Mouse (Mus musculus) neural tube, embryonic 15.5 days (tissue): ENCODE data around the gene Rho. TPM values are rescaled to one million over a fixed set of nuclear protein-coding genes. Genes with fewer than 3 reads are reported as not detected.

Source experiments
- ATAC-seq: fragments of 200-750 bp; cut with Nextera tagmentation; 2 replicates; pipeline ENCODE4 v1.8.0; 2017; ENCODE audit warnings: mild to moderate bottlenecking, moderate TSS enrichment, moderate library complexity; ENCODE audit not compliant: low FRiP score
- H3K27ac ChIP-seq: fragments of 300-500 bp; sonication (generic); replicated peaks from 2 replicates; pipeline ENCODE4 v1.5.1; 2015; ENCODE audit warnings: mild to moderate bottlenecking, inconsistent platforms
- H3K27me3 ChIP-seq: fragments of 300-500 bp; sonication (generic); replicated peaks from 2 replicates; pipeline ENCODE4 v1.6.1; 2015; ENCODE audit warnings: inconsistent platforms
- H3K36me3 ChIP-seq: fragments of 300-500 bp; sonication (generic); 2 replicates; pipeline ENCODE4 v1.6.1; 2015; ENCODE audit warnings: inconsistent platforms
- H3K4me1 ChIP-seq: fragments of 300-500 bp; sonication (generic); 2 replicates; pipeline ENCODE4 v1.6.1; 2015; ENCODE audit warnings: inconsistent platforms
- H3K4me2 ChIP-seq: fragments of 300-500 bp; sonication (generic); 2 replicates; pipeline ENCODE4 v1.6.1; 2015; ENCODE audit warnings: inconsistent platforms, mild to moderate bottlenecking, moderate library complexity
- H3K4me3 ChIP-seq: fragments of 300-500 bp; sonication (generic); replicated peaks from 2 replicates; pipeline ENCODE4 v1.5.1; 2015; ENCODE audit warnings: mild to moderate bottlenecking, inconsistent platforms
- H3K9ac ChIP-seq: fragments of 300-500 bp; sonication (generic); replicated peaks from 2 replicates; pipeline ENCODE4 v1.6.1; 2015; ENCODE audit warnings: mild to moderate bottlenecking, inconsistent platforms
- H3K9me3 ChIP-seq: fragments of 300-500 bp; sonication (generic); replicated peaks from 2 replicates; pipeline ENCODE4 v1.6.1; 2016; ENCODE audit warnings: inconsistent platforms
- WGBS: fragments of 180-500 bp; shearing (Covaris S2); methylation state at CpG from one replicate; pipeline ENCODE4 v1.1.7; 2015; ENCODE audit warnings: mixed read lengths; 5-methylcytosine and 5-hydroxymethylcytosine counted together
- polyA plus RNA-seq: library from polyadenylated mRNA; unstranded; fragments of >200 nt; fragmentation: Nextera tagmentation; extraction: Ambion mirVana; gene quantifications from 2 replicates; pipeline ENCODE4 v1.2.1, GENCODE M21; 2015

The Rho gene
- polyA plus RNA-seq, 1 experiment from 2014 or later, result 2.0 TPM

DNA sequence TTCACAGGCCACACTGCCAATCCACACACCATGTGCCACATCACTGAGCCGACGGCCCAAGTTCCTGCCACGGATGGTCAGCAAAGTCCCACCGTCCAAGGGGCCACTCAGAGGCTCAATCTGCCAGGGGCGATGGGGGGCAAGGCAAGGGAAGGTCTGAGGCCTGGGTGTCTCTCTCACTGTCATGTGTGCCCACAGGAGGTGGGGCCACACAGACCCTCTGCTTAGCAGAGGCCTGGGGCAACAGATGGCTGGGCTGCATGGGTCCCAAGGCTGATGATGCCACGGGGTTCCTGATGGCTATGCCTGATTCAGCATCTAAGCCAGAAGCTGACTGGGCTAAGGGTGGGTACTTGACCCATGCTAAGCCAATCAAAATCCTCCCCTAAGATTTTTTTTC, 37.2 kb downstream of the Rho start:
- no peak overlapping the region for H3K27ac ChIP-seq
- WGBS, result 81% methylated on average over 6 of the region's 6 CpGs
- no peak for ATAC-seq

GRCm38 (mm10) chr6:115969103-115969502, 37.6 kb downstream of the Rho start:
- no peak for ATAC-seq
- H3K9me3 ChIP-seq, result no peaks in the 10 kb centered on the region
- peaks cover 25% of the 10 kb centered on the region for H3K4me1 ChIP-seq
- H3K9ac ChIP-seq, result no peak overlapping the region
- WGBS, result 75% methylated on average over 9 of the region's 9 CpGs
- no peaks in the 10 kb centered on the region for H3K27me3 ChIP-seq
- H3K4me3 ChIP-seq, result no peak overlapping the region
- no peak overlapping the region for H3K27ac ChIP-seq
- H3K4me2 ChIP-seq, result no peak overlapping the region
- no peaks in the 10 kb centered on the region for H3K36me3 ChIP-seq

More for the DNA sequence above, 37.2 kb downstream of the Rho start:
- Histone ChIP-seq H3K36me3 (no peaks in the 10 kb centered on the region), H3K27me3 (no peaks in the 10 kb centered on the region), H3K9me3 (no peaks in the 10 kb centered on the region), H3K4me1 (peaks cover 21% of the 10 kb centered on the region), H3K9ac (no peak overlapping the region), H3K4me3 (no peak overlapping the region), H3K4me2 (no peak overlapping the region)

GRCm38 (mm10) chr6:115969952-115970351, 38.4 kb downstream of the Rho start:
- WGBS, result 64% methylated on average over 6 of the region's 6 CpGs
- Histone ChIP-seq H3K4me3 (no peak overlapping the region), H3K27ac (no peak overlapping the region), H3K4me1 (peaks cover 28% of the 10 kb centered on the region), H3K4me2 (no peak overlapping the region), H3K27me3 (no peaks in the 10 kb centered on the region), H3K9ac (no peak overlapping the region), H3K9me3 (no peaks in the 10 kb centered on the region), H3K36me3 (no peaks in the 10 kb centered on the region)
- ATAC-seq, result no peak

- Histone ChIP-seq H3K9ac (no peak overlapping the region), H3K9me3 (no peaks in the 10 kb centered on the region), H3K4me3 (no peak overlapping the region), H3K36me3 (no peaks in the 10 kb centered on the region), H3K27me3 (no peaks in the 10 kb centered on the region), H3K4me1 (peaks cover 28% of the 10 kb centered on the region), H3K4me2 (no peak overlapping the region), H3K27ac (peak overlapping the region; percentile 19; the same call in 1 of the 2 replicates)
- ATAC-seq, result no peak
- 42% methylated on average over 13 of the region's 13 CpGs for WGBS
Observed at GRCm38 (mm10) chr6:115971273-115972060, 39.9 kb downstream of the Rho start.

GRCm38 (mm10) chr6:115972083-115972764, 40.7 kb downstream of the Rho start:
- 74% methylated on average over 7 of the region's 7 CpGs for WGBS
- H3K4me1 ChIP-seq, result peaks cover 28% of the 10 kb centered on the region
- no peaks in the 10 kb centered on the region for H3K36me3 ChIP-seq
- no peak overlapping the region for H3K4me2 ChIP-seq
- H3K27me3 ChIP-seq, result no peaks in the 10 kb centered on the region
- H3K9ac ChIP-seq, result no peak overlapping the region
- no peaks in the 10 kb centered on the region for H3K9me3 ChIP-seq
- no peak for ATAC-seq
- H3K27ac ChIP-seq, result no peak overlapping the region
- no peak overlapping the region for H3K4me3 ChIP-seq

GRCm38 (mm10) chr6:115973139-115973875, 41.8 kb downstream of the Rho start:
- ATAC-seq, result no peak
- Histone ChIP-seq H3K4me1 (peaks cover 26% of the 10 kb centered on the region), H3K27me3 (no peaks in the 10 kb centered on the region), H3K27ac (no peak overlapping the region), H3K9ac (no peak overlapping the region), H3K9me3 (no peaks in the 10 kb centered on the region), H3K4me2 (no peak overlapping the region), H3K36me3 (no peaks in the 10 kb centered on the region), H3K4me3 (no peak overlapping the region)
- 90% methylated on average over 15 of the region's 15 CpGs for WGBS

GRCm38 (mm10) chr6:115973881-115974662, 42.5 kb downstream of the Rho start:
- no peak overlapping the region for H3K4me2 ChIP-seq
- WGBS, result 58% methylated on average over 16 of the region's 16 CpGs
- no peaks in the 10 kb centered on the region for H3K27me3 ChIP-seq
- peaks cover 26% of the 10 kb centered on the region for H3K4me1 ChIP-seq
- no peaks in the 10 kb centered on the region for H3K9me3 ChIP-seq
- H3K27ac ChIP-seq, result no peak overlapping the region
- no peak overlapping the region for H3K9ac ChIP-seq
- ATAC-seq, result no peak
- no peaks in the 10 kb centered on the region for H3K36me3 ChIP-seq
- no peak overlapping the region for H3K4me3 ChIP-seq

DNA sequence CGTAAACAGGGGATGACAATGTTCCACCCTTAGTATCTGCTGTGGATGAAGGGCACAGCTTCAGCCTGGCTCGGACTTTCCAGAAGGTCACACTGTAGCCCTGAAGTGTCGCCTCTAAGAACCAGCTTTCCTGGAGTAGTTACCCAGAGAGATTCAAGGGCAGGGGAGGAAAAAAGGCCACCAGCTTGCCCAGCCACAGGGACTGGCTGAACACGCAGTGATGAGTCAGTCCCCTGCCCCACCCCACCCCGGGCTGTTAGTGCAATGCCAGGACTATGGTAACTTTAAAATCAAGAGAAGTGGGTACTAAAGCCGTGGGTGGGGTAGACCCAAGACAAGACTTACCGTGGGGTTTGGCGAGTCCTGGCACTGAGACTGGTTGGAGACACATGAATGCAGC, 44.1 kb downstream of the Rho start:
- H3K36me3 ChIP-seq, result no peaks in the 10 kb centered on the region
- no peak overlapping the region for H3K9ac ChIP-seq
- peaks cover 26% of the 10 kb centered on the region for H3K4me1 ChIP-seq
- ATAC-seq, result no peak
- no peak overlapping the region for H3K4me3 ChIP-seq
- H3K9me3 ChIP-seq, result no peaks in the 10 kb centered on the region
- no peaks in the 10 kb centered on the region; the same call in 1 of the 2 replicates for H3K27me3 ChIP-seq
- 86% methylated on average over 8 of the region's 8 CpGs for WGBS
- H3K27ac ChIP-seq, result no peak overlapping the region
- no peak overlapping the region for H3K4me2 ChIP-seq

DNA sequence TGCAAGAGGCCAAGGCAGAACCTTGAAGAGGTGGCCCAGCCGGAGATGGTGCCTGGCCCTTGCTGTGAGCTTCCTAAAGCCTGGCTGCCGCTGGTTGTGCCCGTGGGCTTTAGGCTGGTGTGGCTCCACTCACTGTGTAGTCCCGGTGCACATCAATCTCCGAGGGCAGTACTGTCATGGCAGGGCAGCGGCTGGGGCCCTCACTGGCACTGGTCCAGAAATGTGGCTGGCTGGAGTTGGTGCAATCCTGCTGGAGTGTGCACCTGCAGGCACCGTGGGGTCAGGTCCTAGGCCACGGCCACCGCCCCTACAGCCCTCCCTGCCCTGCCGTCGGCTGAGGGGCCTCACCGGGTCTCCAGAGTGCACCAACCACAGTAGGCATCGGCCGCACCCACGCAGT, 46.3 kb downstream of the Rho start:
- no peaks in the 10 kb centered on the region; the same call in 1 of the 2 replicates for H3K27me3 ChIP-seq
- H3K9me3 ChIP-seq, result no peaks in the 10 kb centered on the region
- no peak overlapping the region for H3K4me2 ChIP-seq
- 71% methylated on average over 15 of the region's 15 CpGs for WGBS
- H3K4me1 ChIP-seq, result peaks cover 8% of the 10 kb centered on the region; the same call in 1 of the 2 replicates
- ATAC-seq, result no peak
- no peak overlapping the region for H3K4me3 ChIP-seq
- no peak overlapping the region for H3K27ac ChIP-seq
- no peaks in the 10 kb centered on the region for H3K36me3 ChIP-seq
- no peak overlapping the region for H3K9ac ChIP-seq

GRCm38 (mm10) chr6:115978596-115978995, 47.0 kb downstream of the Rho start:
- H3K9me3 ChIP-seq, result no peaks in the 10 kb centered on the region
- 68% methylated on average over 8 of the region's 8 CpGs for whole genome bisulfite sequencing
- H3K27ac ChIP-seq, result no peak overlapping the region
- no peak overlapping the region for H3K9ac ChIP-seq
- H3K4me1 ChIP-seq, result peaks cover 9% of the 10 kb centered on the region; the same call in 1 of the 2 replicates
- no peaks in the 10 kb centered on the region; the same call in 1 of the 2 replicates for H3K27me3 ChIP-seq
- H3K4me3 ChIP-seq, result no peak overlapping the region
- no peak overlapping the region for H3K4me2 ChIP-seq
- no peak for ATAC-seq
- no peaks in the 10 kb centered on the region for H3K36me3 ChIP-seq

GRCm38 (mm10) chr6:115982889-115983288, 51.3 kb downstream of the Rho start:
- Histone ChIP-seq H3K4me3 (no peak overlapping the region), H3K9ac (no peak overlapping the region), H3K4me2 (no peak overlapping the region), H3K36me3 (no peaks in the 10 kb centered on the region), H3K27me3 (no peaks in the 10 kb centered on the region; the same call in 1 of the 2 replicates), H3K4me1 (peaks cover 36% of the 10 kb centered on the region), H3K27ac (0 out of 2 replicates have a peak overlapping the region, but pooled peaks have one; percentile 15), H3K9me3 (no peaks in the 10 kb centered on the region)
- ATAC-seq, result no peak
- 52% methylated on average over 7 of the region's 7 CpGs for WGBS
